Mouse (Mus musculus) neutrophil, adult 59 days (primary cell): ENCODE data around the gene Zfp142. TPM values are rescaled to one million over a fixed set of nuclear protein-coding genes. Genes with fewer than 3 reads are reported as not detected.

Experiments used
- total RNA-seq, 2 experiments: library from RNA; stranded (reverse); gene quantifications; 1 replicate in 1 of 2; 2 replicates in 1 of 2; pipeline ENCODE4 v1.2.4; 2023

Gene Zfp142
- total RNA-seq: 10 to 100 TPM; 20.8 to 21.7 TPM

GRCm38 (mm10) chr1:74587773-74588445, at the start of gene Zfp142, which contains the start of gene Bcs1l:
Gene Zfp142 (minus strand): TSS chr1:74588246.
Gene Bcs1l (plus strand): TSS chr1:74588289.

GRCm38 (mm10) chr1:74601267-74601962, 13.4 kb upstream of the Zfp142 start, which contains the start of the genes Rnf25 and Stk36:
Gene Rnf25 (minus strand): TSS chr1:74601397.
Gene Stk36 (plus strand): TSS chr1:74601445.

GRCm38 (mm10) chr1:74544184-74544583, 43.9 kb downstream of the Zfp142 start, which contains the start of gene Usp37:
Gene Usp37 (minus strand): TSS chr1:74544284.

GRCm38 (mm10) chr1:74542451-74542961, 45.5 kb downstream of the Zfp142 start, which contains the start of gene Plcd4:
Gene Plcd4 (plus strand): TSS chr1:74542888.

Other genes starting within 250 kb of the Zfp142 start
- gene Catip, start 226.1 kb downstream of the Zfp142 start, total RNA-seq: under 1 TPM in 1 of 2 experiments, not detected in 1; 0.18 TPM
- gene Slc11a1, start 213.1 kb downstream of the Zfp142 start, total RNA-seq: 100 to 1,000 TPM; 207 to 235 TPM
- 100 to 1,000 TPM; 148 to 172 TPM for gene Ctdsp1, start 196.7 kb downstream of the Zfp142 start, total RNA-seq
- under 1 TPM; 0.31 to 0.53 TPM for gene Vil1, start 178.9 kb downstream of the Zfp142 start, total RNA-seq
- gene Cnot9, start 82.2 kb downstream of the Zfp142 start, total RNA-seq: 10 to 100 TPM; 24.9 to 25.0 TPM
- not detected for gene Plcd4, start 45.4 kb downstream of the Zfp142 start, total RNA-seq
- gene Usp37, start 44.0 kb downstream of the Zfp142 start, total RNA-seq: 10 to 100 TPM; 15.6 to 15.7 TPM
- 1 to 10 TPM; 7.8 to 8.1 TPM for gene Bcs1l, start within 50 bp of the Zfp142 start, total RNA-seq
- 10 to 100 TPM; 47.7 to 49.1 TPM for gene Rnf25, start 13.2 kb upstream of the Zfp142 start, total RNA-seq
- gene Stk36, start 13.2 kb upstream of the Zfp142 start, total RNA-seq: 1 to 10 TPM in 1 of 2 experiments, under 1 TPM in 1; 0.68 to 1.8 TPM
- 10 to 100 TPM; 13.5 to 18.1 TPM for gene Ttll4, start 73.5 kb upstream of the Zfp142 start, total RNA-seq
- gene Cyp27a1, start 125.3 kb upstream of the Zfp142 start, total RNA-seq: 10 to 100 TPM; 29.6 to 41.2 TPM
- not detected for gene Prkag3, start 161.0 kb upstream of the Zfp142 start, total RNA-seq
- gene Wnt6, start 183.6 kb upstream of the Zfp142 start, total RNA-seq: 1 to 10 TPM; 1.5 to 1.8 TPM
- gene Wnt10a, start 203.3 kb upstream of the Zfp142 start, total RNA-seq: not detected